Mouse (Mus musculus) liver, embryonic 15.5 days (tissue): ENCODE measurements around the gene H2al1i. TPM values are rescaled to one million over a fixed set of nuclear protein-coding genes. Genes with fewer than 3 reads are reported as not detected.
"Not testable (repeated sequence)": the region's sequence is repeated elsewhere in the genome, so short reads cannot be mapped to it uniquely, and the experiment has no call there.

Experiments used
- ATAC-seq: fragments of 200-750 bp; cut with Nextera tagmentation; 2 replicates; pipeline ENCODE4 v1.8.0; 2017; ENCODE audit warnings: moderate number of reproducible peaks, mild to moderate bottlenecking, moderate library complexity; ENCODE audit not compliant: insufficient read depth
- H3K27ac ChIP-seq: fragments of 300-500 bp; sonication (generic); replicated peaks from 2 replicates; pipeline ENCODE4 v1.5.1; 2015; ENCODE audit warnings: mild to moderate bottlenecking, inconsistent platforms
- H3K27me3 ChIP-seq: fragments of 300-500 bp; sonication (generic); 2 replicates; pipeline ENCODE4 v1.6.1; 2015; ENCODE audit warnings: mild to moderate bottlenecking, inconsistent platforms
- H3K36me3 ChIP-seq: fragments of 300-500 bp; sonication (generic); replicated peaks from 2 replicates; pipeline ENCODE4 v1.6.1; 2015; ENCODE audit warnings: moderate library complexity, mild to moderate bottlenecking, inconsistent platforms
- H3K4me1 ChIP-seq: fragments of 300-500 bp; sonication (generic); replicated peaks from 2 replicates; pipeline ENCODE4 v1.6.1; 2015; ENCODE audit warnings: inconsistent platforms
- H3K4me2 ChIP-seq: fragments of 300-500 bp; sonication (generic); 2 replicates; pipeline ENCODE4 v1.6.1; 2015; ENCODE audit warnings: moderate library complexity, mild to moderate bottlenecking, inconsistent platforms
- H3K4me3 ChIP-seq: fragments of 300-500 bp; sonication (generic); replicated peaks from 2 replicates; pipeline ENCODE4 v1.5.1; 2015; ENCODE audit warnings: mild to moderate bottlenecking, inconsistent platforms
- H3K9ac ChIP-seq: fragments of 300-500 bp; sonication (generic); 2 replicates; pipeline ENCODE4 v1.6.1; 2015; ENCODE audit warnings: moderate library complexity, mild to moderate bottlenecking, inconsistent platforms
- H3K9me3 ChIP-seq: fragments of 300-500 bp; sonication (generic); replicated peaks from 2 replicates; pipeline ENCODE4 v1.6.1; 2016; ENCODE audit warnings: inconsistent platforms
- WGBS: fragments of 180-500 bp; shearing (Covaris S2); methylation state at CpG from one replicate; pipeline ENCODE4 v1.1.7; 2015; ENCODE audit warnings: mixed read lengths; ENCODE audit not compliant: insufficient replicate concordance; 5-methylcytosine and 5-hydroxymethylcytosine counted together
- polyA plus RNA-seq: library from polyadenylated mRNA; unstranded; fragments of >200 nt; fragmentation: Nextera tagmentation; extraction: Ambion mirVana; gene quantifications from 2 replicates; pipeline ENCODE4 v1.2.1, GENCODE M21; 2015

H2al1i gene
- not detected in 2 replicates for polyA plus RNA-seq

- not testable (repeated sequence) for H3K9me3 ChIP-seq, H3K36me3 ChIP-seq, H3K4me2 ChIP-seq, H3K27me3 ChIP-seq, H3K9ac ChIP-seq, H3K4me3 ChIP-seq, H3K27ac ChIP-seq, ATAC-seq, H3K4me1 ChIP-seq
- WGBS = 65% methylated on average over 2 of the region's 5 CpGs
These were observed at the start of gene H2al1i for GRCm38 (mm10) chrX:11324359-11324758. Gene H2al1i, plus strand, starts transcription at chrX:11324659.

- H3K4me1 ChIP-seq = no peaks in the 10 kb centered on the region
- H3K4me3 ChIP-seq = no peak overlapping the region
- H3K4me2 ChIP-seq = no peak overlapping the region
- no peak overlapping the region for H3K27ac ChIP-seq
- no peak for ATAC-seq
- no peak overlapping the region for H3K9ac ChIP-seq
- H3K27me3 ChIP-seq = no peaks in the 10 kb centered on the region
- 50% methylated on average over 6 of the region's 6 CpGs for WGBS
- no peaks in the 10 kb centered on the region for H3K36me3 ChIP-seq
- no peaks in the 10 kb centered on the region for H3K9me3 ChIP-seq
These were observed 47.4 kb upstream of the H2al1i start for GRCm38 (mm10) chrX:11277083-11277482.

- WGBS = 35% methylated on average over 2 of the region's 2 CpGs
- Histone ChIP-seq H3K27ac (no peak overlapping the region), H3K27me3 (no peaks in the 10 kb centered on the region), H3K4me2 (no peak overlapping the region), H3K9me3 (no peaks in the 10 kb centered on the region), H3K4me3 (no peak overlapping the region), H3K9ac (no peak overlapping the region), H3K4me1 (no peaks in the 10 kb centered on the region), H3K36me3 (no peaks in the 10 kb centered on the region)
- no peak for ATAC-seq
These were observed 43.7 kb upstream of the H2al1i start for GRCm38 (mm10) chrX:11280741-11281140.

- Histone ChIP-seq H3K27ac (no peak overlapping the region), H3K4me2 (no peak overlapping the region), H3K4me1 (no peaks in the 10 kb centered on the region), H3K4me3 (no peak overlapping the region), H3K9me3 (no peaks in the 10 kb centered on the region), H3K9ac (no peak overlapping the region), H3K27me3 (no peaks in the 10 kb centered on the region), H3K36me3 (no peaks in the 10 kb centered on the region)
- no peak for ATAC-seq
- 51% methylated on average over 14 of the region's 14 CpGs for WGBS
These were observed 36.1 kb upstream of the H2al1i start for GRCm38 (mm10) chrX:11288306-11288882.

- 35% methylated on average over 4 of the region's 4 CpGs for WGBS
- no peak overlapping the region for H3K4me3 ChIP-seq
- no peak overlapping the region for H3K4me2 ChIP-seq
- H3K36me3 ChIP-seq = no peaks in the 10 kb centered on the region
- ATAC-seq = no peak
- no peak overlapping the region for H3K9ac ChIP-seq
- no peaks in the 10 kb centered on the region for H3K9me3 ChIP-seq
- no peaks in the 10 kb centered on the region for H3K27me3 ChIP-seq
- no peak overlapping the region for H3K27ac ChIP-seq
- no peaks in the 10 kb centered on the region for H3K4me1 ChIP-seq
These were observed 35.2 kb upstream of the H2al1i start for GRCm38 (mm10) chrX:11289244-11289643.

- not testable (repeated sequence) for H3K4me2 ChIP-seq, H3K9me3 ChIP-seq, H3K4me1 ChIP-seq, H3K36me3 ChIP-seq, H3K4me3 ChIP-seq, H3K27me3 ChIP-seq, H3K27ac ChIP-seq, H3K9ac ChIP-seq, ATAC-seq
- no CpG with 5 or more reads among the region's 3 CpGs for WGBS
These were observed 25.5 kb upstream of the H2al1i start, which contains the start of gene H2al1a for GRCm38 (mm10) chrX:11298957-11299356. Gene H2al1a, plus strand, starts transcription at chrX:11299257.

GRCm38 (mm10) chrX:11302132-11302531 is 22.3 kb upstream of the H2al1i start, which contains the start of gene H2al1b:
Gene H2al1b, plus strand, starts transcription at chrX:11302432.
- not testable (repeated sequence) for H3K9ac ChIP-seq, H3K4me2 ChIP-seq, H3K4me1 ChIP-seq, H3K9me3 ChIP-seq, H3K27me3 ChIP-seq, ATAC-seq, H3K4me3 ChIP-seq, H3K36me3 ChIP-seq, H3K27ac ChIP-seq
- WGBS = 77% methylated on average over 1 of the region's 3 CpGs

- ATAC-seq, H3K27me3 ChIP-seq, H3K9ac ChIP-seq, H3K27ac ChIP-seq, H3K9me3 ChIP-seq, H3K36me3 ChIP-seq, H3K4me2 ChIP-seq, H3K4me1 ChIP-seq, H3K4me3 ChIP-seq: not testable (repeated sequence)
- WGBS = 44% methylated on average over 1 of the region's 6 CpGs
These were observed 19.1 kb upstream of the H2al1i start, which contains the start of gene H2al1c for GRCm38 (mm10) chrX:11305355-11305754. Gene H2al1c, plus strand, starts transcription at chrX:11305655.

GRCm38 (mm10) chrX:11308524-11308923 is 15.9 kb upstream of the H2al1i start, which contains the start of gene H2al1d:
Gene H2al1d, plus strand, starts transcription at chrX:11308824.
- H3K36me3 ChIP-seq, H3K9me3 ChIP-seq, H3K27ac ChIP-seq, H3K9ac ChIP-seq, H3K4me1 ChIP-seq, ATAC-seq, H3K27me3 ChIP-seq, H3K4me3 ChIP-seq, H3K4me2 ChIP-seq: not testable (repeated sequence)
- WGBS = no CpG with 5 or more reads among the region's 6 CpGs

- WGBS = no CpG with 5 or more reads among the region's 3 CpGs
- not testable (repeated sequence) for H3K4me3 ChIP-seq, H3K36me3 ChIP-seq, H3K4me1 ChIP-seq, H3K27me3 ChIP-seq, H3K9ac ChIP-seq, H3K27ac ChIP-seq, H3K4me2 ChIP-seq, ATAC-seq, H3K9me3 ChIP-seq
These were observed 12.8 kb upstream of the H2al1i start, which contains the start of gene H2al1e for GRCm38 (mm10) chrX:11311634-11312033. Gene H2al1e, plus strand, starts transcription at chrX:11311934.

GRCm38 (mm10) chrX:11314858-11315257 is 9.6 kb upstream of the H2al1i start, which contains the start of gene H2al1f:
Gene H2al1f, plus strand, starts transcription at chrX:11315158.
- H3K27me3 ChIP-seq, H3K9ac ChIP-seq, H3K27ac ChIP-seq, ATAC-seq, H3K4me3 ChIP-seq, H3K4me2 ChIP-seq, H3K9me3 ChIP-seq, H3K36me3 ChIP-seq, H3K4me1 ChIP-seq: not testable (repeated sequence)
- no CpG with 5 or more reads among the region's 6 CpGs for WGBS

- H3K9ac ChIP-seq, ATAC-seq, H3K9me3 ChIP-seq, H3K27me3 ChIP-seq, H3K36me3 ChIP-seq, H3K4me1 ChIP-seq, H3K4me2 ChIP-seq, H3K4me3 ChIP-seq, H3K27ac ChIP-seq: not testable (repeated sequence)
- WGBS = no CpG with 5 or more reads among the region's 3 CpGs
These were observed 6.5 kb upstream of the H2al1i start, which contains the start of gene H2al1g for GRCm38 (mm10) chrX:11317956-11318355. Gene H2al1g, plus strand, starts transcription at chrX:11318256.
